Mouse (Mus musculus): ENCODE results near the gene Mrgprh. TPM values are rescaled to one million over a fixed set of nuclear protein-coding genes. Genes with fewer than 3 reads are reported as not detected.

Gene Mrgprh
- total and polyA plus RNA-seq, 3 experiments, result 5.6 to 9.2 (median 5.7) TPM

- intact Hi-C loops (cut with DNase I), result no loop called here
- H3K27me3 ChIP-seq (ENCODE audit: control insufficient read depth, insufficient read depth, low read length), result no peaks in the 10 kb centered on the region
- H3K9ac ChIP-seq (ENCODE audit: low read depth, low read length), result no peak overlapping the region
- TF ChIP-seq CTCF (IDR thresholded peaks at IDR 0.05) (no peak), EP300 (IDR thresholded peaks at IDR 0.05; ENCODE audit: insufficient read depth, low read depth, low read length) (no peak), POLR2A (IDR thresholded peaks at IDR 0.05; ENCODE audit: insufficient read depth, low read depth, low read length) (no peak)
- 71% methylated on average over 3 of the region's 3 CpGs for WGBS
- no peak overlapping the region for H3K27ac ChIP-seq
- no peak for DNase-seq
- H3K36me3 ChIP-seq (ENCODE audit: control insufficient read depth, insufficient read depth, low read length), result peaks cover 14% of the 10 kb centered on the region
- H3K4me3 ChIP-seq, result no peak overlapping the region
- H3K4me1 ChIP-seq (ENCODE audit: control insufficient read depth, insufficient read depth, low read length), result no peaks in the 10 kb centered on the region
- H3K79me2 ChIP-seq (replicated peaks; ENCODE audit: control insufficient read depth, insufficient read depth, low read length), result no peaks in the 10 kb centered on the region
These were observed 49.2 kb downstream of the Mrgprh start for GRCm38 (mm10) chr17:12925001-12925400.

- intact Hi-C loops (cut with DNase I), result no loop called here
- Histone ChIP-seq H3K27ac (no peak overlapping the region), H3K36me3 (ENCODE audit: control insufficient read depth, insufficient read depth, low read length) (peaks cover 12% of the 10 kb centered on the region), H3K4me1 (ENCODE audit: control insufficient read depth, insufficient read depth, low read length) (no peaks in the 10 kb centered on the region), H3K27me3 (ENCODE audit: control insufficient read depth, insufficient read depth, low read length) (no peaks in the 10 kb centered on the region), H3K4me3 (no peak overlapping the region), H3K79me2 (replicated peaks; ENCODE audit: control insufficient read depth, insufficient read depth, low read length) (no peaks in the 10 kb centered on the region), H3K9ac (ENCODE audit: low read depth, low read length) (no peak overlapping the region)
- no peak for TF ChIP-seq EP300 (IDR thresholded peaks at IDR 0.05; ENCODE audit: insufficient read depth, low read depth, low read length)
- TF ChIP-seq CTCF (IDR thresholded peaks at IDR 0.05), result no peak
- no peak for TF ChIP-seq POLR2A (IDR thresholded peaks at IDR 0.05; ENCODE audit: insufficient read depth, low read depth, low read length)
- 90% methylated on average over 8 of the region's 8 CpGs for WGBS
- DNase-seq, result no peak
These were observed 49.9 kb downstream of the Mrgprh start for GRCm38 (mm10) chr17:12925703-12926180.

Small RNAs within 50 kb of the gene (microRNA-seq; reads per million reads assigned to microRNA genes)
- 0 reads per million in 2 experiments for gene Gm24085

Other genes starting within 250 kb of the Mrgprh start
- gene Slc22a1, start 200.2 kb upstream of the Mrgprh start, total RNA-seq (2021), result 10 to 100 TPM in 1 of 2 experiments, 1 to 10 TPM in 1; 7.9 to 10.8 TPM
- 2.7 and 9.0 TPM in 2 replicates for gene Slc22a1, start 200.2 kb upstream of the Mrgprh start, polyA plus RNA-seq (2012; rRNA removed)
- gene Igf2r, start 106.4 kb upstream of the Mrgprh start, total RNA-seq (2021), result 100 to 1,000 TPM in 1 of 2 experiments, 10 to 100 TPM in 1; 98.9 to 116 TPM
- gene Igf2r, start 106.4 kb upstream of the Mrgprh start, polyA plus RNA-seq (2012; rRNA removed), result 34.0 and 53.7 TPM in 2 replicates
- 1 to 10 TPM in 1 of 2 experiments, under 1 TPM in 1; 0.68 to 1.6 TPM for gene Mas1, start 7.9 kb upstream of the Mrgprh start, total RNA-seq (2021)
- 1.0 and 4.6 TPM in 2 replicates for gene Mas1, start 7.9 kb upstream of the Mrgprh start, polyA plus RNA-seq (2012; rRNA removed)
- under 1 TPM; 0.42 to 0.93 TPM for gene Pnldc1, start 34.2 kb downstream of the Mrgprh start, total RNA-seq (2021)
- 1.6 and 1.9 TPM in 2 replicates for gene Pnldc1, start 34.2 kb downstream of the Mrgprh start, polyA plus RNA-seq (2012; rRNA removed)
- 100 to 1,000 TPM; 176 to 196 TPM for gene Tcp1, start 39.7 kb downstream of the Mrgprh start, total RNA-seq (2021)
- gene Tcp1, start 39.7 kb downstream of the Mrgprh start, polyA plus RNA-seq (2012; rRNA removed), result 68.6 and 134 TPM in 2 replicates
- gene Mrpl18, start 40.3 kb downstream of the Mrgprh start, total RNA-seq (2021), result 100 to 1,000 TPM; 151 to 160 TPM
- 65.1 and 78.1 TPM in 2 replicates for gene Mrpl18, start 40.3 kb downstream of the Mrgprh start, polyA plus RNA-seq (2012; rRNA removed)
- not detected for gene Acat3, start 64.6 kb downstream of the Mrgprh start, total RNA-seq (2021)
- 0.32 and 0.33 TPM in 2 replicates for gene Acat3, start 64.6 kb downstream of the Mrgprh start, polyA plus RNA-seq (2012; rRNA removed)
- 1 to 10 TPM; 5.7 to 6.9 TPM for gene Acat2, start 84.7 kb downstream of the Mrgprh start, total RNA-seq (2021)
- 6.5 and 6.6 TPM in 2 replicates for gene Acat2, start 84.7 kb downstream of the Mrgprh start, polyA plus RNA-seq (2012; rRNA removed)
- 10 to 100 TPM; 30.7 to 34.0 TPM for gene Wtap, start 118.1 kb downstream of the Mrgprh start, total RNA-seq (2021)
- gene Wtap, start 118.1 kb downstream of the Mrgprh start, polyA plus RNA-seq (2012; rRNA removed), result 12.3 and 24.2 TPM in 2 replicates
- 1,000 to 10,000 TPM in 1 of 2 experiments, 100 to 1,000 TPM in 1; 961 to 1,111 TPM for gene Sod2, start 130.8 kb downstream of the Mrgprh start, total RNA-seq (2021)
- gene Sod2, start 130.8 kb downstream of the Mrgprh start, polyA plus RNA-seq (2012; rRNA removed), result 895 and 1,105 TPM in 2 replicates
- under 1 TPM in 1 of 2 experiments, not detected in 1; 0.32 TPM for gene Gpr31b, start 176.3 kb downstream of the Mrgprh start, total RNA-seq (2021)
- gene Gpr31b, start 176.3 kb downstream of the Mrgprh start, polyA plus RNA-seq (2012; rRNA removed), result 0.31 TPM in 1 of 2 replicates, not detected in the other
- not detected for gene Tcp10b, start 185.1 kb downstream of the Mrgprh start, total RNA-seq (2021)
- 0.06 and 0.09 TPM in 2 replicates for gene Tcp10b, start 185.1 kb downstream of the Mrgprh start, polyA plus RNA-seq (2012; rRNA removed)